Comparison of ENCODE assay signal across 8 mouse cellular contexts in the genomic region with DNA sequence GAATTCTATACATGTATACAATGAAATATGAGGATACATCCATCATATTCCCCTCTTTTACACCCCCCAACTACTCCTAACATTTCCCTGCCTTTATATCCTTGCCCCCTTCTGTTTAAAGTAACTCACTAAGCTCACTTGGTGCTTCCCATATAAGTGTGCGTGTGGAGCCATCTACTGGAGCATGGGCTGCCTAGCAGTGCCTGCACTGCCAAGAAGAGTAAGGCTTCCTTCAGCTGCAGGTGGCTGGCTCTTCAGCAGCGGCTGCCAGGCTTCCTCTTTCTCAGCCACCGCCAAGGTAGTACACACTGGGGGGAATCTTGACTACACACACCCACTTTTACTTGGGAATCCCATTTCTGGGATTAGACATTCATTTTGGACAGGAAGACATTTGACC. TPM values are rescaled to one million over a fixed set of nuclear protein-coding genes. Genes with fewer than 3 reads are reported as not detected.
DNase-seq lines count a peak whose midpoint lies in the region; ATAC-seq lines count a peak whose summit lies in the region.

No protein-coding gene starts in this region.

- H3K27ac ChIP-seq in kidney, embryonic 15.5 days: no peak overlapping the region
- H3K27ac ChIP-seq in liver, embryonic 11.5 days (ENCODE audit: low read depth, low read length): no peak overlapping the region
- H3K27ac ChIP-seq in neural tube, embryonic 11.5 days (ENCODE audit: low read depth, low read length): no peak overlapping the region

- no peaks in the 10 kb centered on the region for H3K9me3 ChIP-seq in kidney, embryonic 15.5 days (replicated peaks)
- no peaks in the 10 kb centered on the region for H3K9me3 ChIP-seq in liver, embryonic 11.5 days (ENCODE audit: control insufficient read depth, low read length)
- H3K9me3 ChIP-seq in neural tube, embryonic 11.5 days (ENCODE audit: control insufficient read depth, low read length): no peaks in the 10 kb centered on the region

- H3K27me3 ChIP-seq in kidney, embryonic 15.5 days: no peaks in the 10 kb centered on the region
- H3K27me3 ChIP-seq in liver, embryonic 11.5 days (replicated peaks; ENCODE audit: control insufficient read depth, insufficient read depth, low read length): no peaks in the 10 kb centered on the region
- H3K27me3 ChIP-seq in neural tube, embryonic 11.5 days (ENCODE audit: control insufficient read depth, insufficient read depth, low read length): no peaks in the 10 kb centered on the region

- peak; percentile 80 for ATAC-seq in kidney, embryonic 15.5 days (replicated peaks; ENCODE audit: low FRiP score)
- peak; percentile 69 for ATAC-seq in liver, embryonic 11.5 days (replicated peaks; ENCODE audit: low FRiP score)
- peak; percentile 64 for ATAC-seq in neural tube, embryonic 11.5 days (ENCODE audit: insufficient read depth, low FRiP score, low TSS enrichment)

- no peak overlapping the region for H3K4me2 ChIP-seq in kidney, embryonic 15.5 days
- no peak overlapping the region for H3K4me2 ChIP-seq in liver, embryonic 11.5 days
- no peak overlapping the region for H3K4me2 ChIP-seq in neural tube, embryonic 11.5 days (ENCODE audit: low read depth)

- H3K36me3 ChIP-seq in kidney, embryonic 15.5 days: no peaks in the 10 kb centered on the region
- no peaks in the 10 kb centered on the region for H3K36me3 ChIP-seq in liver, embryonic 11.5 days (ENCODE audit: control insufficient read depth, insufficient read depth, low read length)
- H3K36me3 ChIP-seq in neural tube, embryonic 11.5 days (ENCODE audit: control insufficient read depth, insufficient read depth, low read length): no peaks in the 10 kb centered on the region

- DNase-seq in urinary bladder, postnatal 36 days (ENCODE audit: low spot score in 2 of 2): peak; percentile 39 to 67
- DNase-seq in urinary bladder, adult 18-20 months (ENCODE audit: low spot score in 2 of 2): no peak
- DNase-seq in embryo, embryonic 11.5 days (ENCODE audit: low read depth, low spot score): peak; percentile 61
- DNase-seq in heart, adult 8-10 months (ENCODE audit: low spot score): peak; percentile 65
- peak; percentile 43 for DNase-seq in liver, embryonic 11.5 days (ENCODE audit: low spot score)
- DNase-seq in neural tube, embryonic 11.5 days (ENCODE audit: low spot score): peak; percentile 76
- DNase-seq in thymus, adult 18-20 months: peak; percentile 30 to 37

- H3K9ac ChIP-seq in kidney, embryonic 15.5 days: no peak overlapping the region
- H3K9ac ChIP-seq in liver, embryonic 11.5 days (ENCODE audit: low read depth, low read length): no peak overlapping the region
- H3K9ac ChIP-seq in neural tube, embryonic 11.5 days (ENCODE audit: low read length): no peak overlapping the region

- no peaks in the 10 kb centered on the region for H3K4me1 ChIP-seq in kidney, embryonic 15.5 days
- no peaks in the 10 kb centered on the region for H3K4me1 ChIP-seq in liver, embryonic 11.5 days (replicated peaks; ENCODE audit: control insufficient read depth, insufficient read depth, low read length)
- 0 out of 2 replicates have a peak, but pooled peaks cover 7% of the 10 kb centered on the region for H3K4me1 ChIP-seq in neural tube, embryonic 11.5 days (ENCODE audit: control insufficient read depth, insufficient read depth, low read length)

- no peak overlapping the region for H3K4me3 ChIP-seq in kidney, embryonic 15.5 days (replicated peaks)
- no peak overlapping the region for H3K4me3 ChIP-seq in liver, embryonic 11.5 days (ENCODE audit: low read depth, low read length)
- no peak overlapping the region for H3K4me3 ChIP-seq in neural tube, embryonic 11.5 days (ENCODE audit: low read depth, low read length)

- WGBS in kidney, embryonic 15.5 days: 2% methylated on average over 3 of the region's 3 CpGs
- 3% methylated on average over 3 of the region's 3 CpGs for WGBS in liver, embryonic 11.5 days
- WGBS in neural tube, embryonic 11.5 days: 10% methylated on average over 3 of the region's 3 CpGs

RNA-seq across cellular contexts. Expression of a gene that starts 18.2 kb away (rescaled TPM):
- 1 to 10 TPM; 4.6 to 7.3 (median 5.6) TPM for total RNA-seq in heart, adult 8-10 months (2022)
- polyA plus RNA-seq in kidney, embryonic 15.5 days (2015; fragmentation: Nextera tagmentation; extraction: Ambion mirVana): 25.4 and 27.6 TPM in 2 replicates
- 100 and 109 TPM in 2 replicates for polyA plus RNA-seq in liver, embryonic 11.5 days (2014; fragmentation: Nextera tagmentation; extraction: Ambion mirVana)
- 41.0 and 49.8 TPM in 2 replicates for polyA plus RNA-seq in neural tube, embryonic 11.5 days (2014; fragmentation: Nextera tagmentation; extraction: Ambion mirVana)

Comparison
In these comparisons a context has a peak if more than half of its experiments do, and no peak if none do; other contexts are left out.
1. DNase-seq: peak in urinary bladder, postnatal 36 days (2 of 2), embryo, embryonic 11.5 days (single experiment), heart, adult 8-10 months (single experiment), liver, embryonic 11.5 days (single experiment), neural tube, embryonic 11.5 days (single experiment) and thymus, adult 18-20 months (2 of 2); none in urinary bladder, adult 18-20 months (0 of 2).
2. Peak in every context shown above with its lines, with median percentiles within 50 percentile points of each other: ATAC-seq.